Mouse (Mus musculus) embryonic facial prominence, embryonic 14.5 days (tissue): Measurements from ENCODE around the gene Phactr2. TPM values are rescaled to one million over a fixed set of nuclear protein-coding genes. Genes with fewer than 3 reads are reported as not detected.
"Not testable (repeated sequence)": the region's sequence is repeated elsewhere in the genome, so short reads cannot be mapped to it uniquely, and the experiment has no call there.

Experiments
- ATAC-seq: fragments of 200-750 bp; cut with Nextera tagmentation; 2 replicates; pipeline ENCODE4 v1.8.0; 2017; ENCODE audit warnings: low read depth, moderate number of reproducible peaks, moderate TSS enrichment
- DNase-seq: peaks from one replicate; pipeline ENCODE4 v3.0.0-alpha.2; 2015; ENCODE audit warnings: low spot score
- H3K27ac ChIP-seq: fragments of 300-500 bp; sonication (generic); replicated peaks from 2 replicates; pipeline ENCODE4 v1.5.1; 2014; ENCODE audit warnings: low read depth, mild to moderate bottlenecking, low read length, moderate library complexity
- H3K27me3 ChIP-seq: fragments of 300-500 bp; sonication (generic); replicated peaks from 2 replicates; pipeline ENCODE4 v1.6.1; 2014; ENCODE audit warnings: low read length; ENCODE audit not compliant: control insufficient read depth, insufficient read depth
- H3K36me3 ChIP-seq: fragments of 300-500 bp; sonication (generic); 2 replicates; pipeline ENCODE4 v1.6.1; 2014; ENCODE audit warnings: low read length, mixed read lengths; ENCODE audit not compliant: control insufficient read depth, insufficient read depth
- H3K4me1 ChIP-seq: fragments of 300-500 bp; sonication (generic); 2 replicates; pipeline ENCODE4 v1.6.1; 2014; ENCODE audit warnings: antibody characterized with exemption, low read length; ENCODE audit not compliant: control insufficient read depth, insufficient read depth
- H3K4me2 ChIP-seq: fragments of 300-500 bp; sonication (generic); 2 replicates; pipeline ENCODE4 v1.6.1; 2014; ENCODE audit warnings: low read depth, mild to moderate bottlenecking, low read length, moderate library complexity, mixed read lengths
- H3K4me3 ChIP-seq: fragments of 300-500 bp; sonication (generic); 2 replicates; pipeline ENCODE4 v1.5.1; 2014; ENCODE audit warnings: low read depth, mild to moderate bottlenecking, low read length
- H3K9ac ChIP-seq: fragments of 300-500 bp; sonication (generic); 2 replicates; pipeline ENCODE4 v1.6.1; 2014; ENCODE audit warnings: low read depth, mild to moderate bottlenecking, low read length, moderate library complexity, mixed read lengths
- H3K9me3 ChIP-seq: fragments of 300-500 bp; sonication (generic); 2 replicates; pipeline ENCODE4 v1.6.1; 2016; ENCODE audit warnings: low read length; ENCODE audit not compliant: control insufficient read depth
- WGBS: fragments of 180-500 bp; shearing (Covaris S2); extraction: QIAGEN DNeasy Blood & Tissue Kit; methylation state at CpG from one replicate; pipeline ENCODE4 v1.1.7; 2014; 5-methylcytosine and 5-hydroxymethylcytosine counted together
- polyA plus RNA-seq: library from polyadenylated mRNA; unstranded; fragments of >200 nt; fragmentation: Nextera tagmentation; extraction: Ambion mirVana; gene quantifications from 2 replicates; pipeline ENCODE4 v1.2.1, GENCODE M21; 2014

The Phactr2 gene
- polyA plus RNA-seq, 1 experiment from 2014 or later: 37.8 TPM

- peaks cover 4% of the 10 kb centered on the region for H3K4me1 ChIP-seq
- no peaks in the 10 kb centered on the region for H3K27me3 ChIP-seq
- no peaks in the 10 kb centered on the region for H3K36me3 ChIP-seq
- H3K9me3 ChIP-seq: no peaks in the 10 kb centered on the region
- H3K9ac ChIP-seq: no peak overlapping the region
- H3K4me2 ChIP-seq: no peak overlapping the region
- 53% methylated on average over 8 of the region's 8 CpGs for WGBS
- DNase-seq (peak; percentile 92), ATAC-seq (peak; percentile 63; the same call in 1 of the 2 replicates)
- H3K4me3 ChIP-seq: no peak overlapping the region
- H3K27ac ChIP-seq: peak overlapping the region; percentile 46; the same call in 1 of the 2 replicates
These were observed 277.2 kb downstream of the Phactr2 start for GRCm38 (mm10) chr10:13196872-13197507.

- not testable (repeated sequence) for DNase-seq, H3K9ac ChIP-seq, ATAC-seq, H3K27me3 ChIP-seq, H3K9me3 ChIP-seq, H3K4me1 ChIP-seq, H3K27ac ChIP-seq
- Histone ChIP-seq H3K4me3 (peak overlapping the region; percentile 88), H3K4me2 (peak overlapping the region; percentile 71), H3K36me3 (peaks cover 23% of the 10 kb centered on the region)
- 89% methylated on average over 7 of the region's 7 CpGs for WGBS
These were observed 280.7 kb downstream of the Phactr2 start for GRCm38 (mm10) chr10:13193496-13193895.

GRCm38 (mm10) chr10:13192731-13193351 lies 281.4 kb downstream of the Phactr2 start, which contains the start of gene Ltv1:
Gene Ltv1 (minus strand): TSS chr10:13193168.
- peak within 1 kb of the TSS; percentile 88 for H3K4me3 ChIP-seq
- peak within 1 kb of the TSS; percentile 71 for H3K4me2 ChIP-seq
- H3K27me3 ChIP-seq: no peaks in the 10 kb centered on the region
- DNase-seq (peak; percentile 98), ATAC-seq (peak; percentile 98)
- H3K36me3 ChIP-seq: peaks cover 25% of the 10 kb centered on the region
- H3K27ac ChIP-seq: peak within 1 kb of the TSS; percentile 90
- H3K9ac ChIP-seq: peak within 1 kb of the TSS; percentile 92
- 1% methylated on average over 37 of the region's 43 CpGs for WGBS
- H3K9me3 ChIP-seq: no peaks in the 10 kb centered on the region
- peaks cover 6% of the 10 kb centered on the region for H3K4me1 ChIP-seq

- no peak for ATAC-seq
- peaks cover 52% of the 10 kb centered on the region for H3K36me3 ChIP-seq
- no peaks in the 10 kb centered on the region for H3K9me3 ChIP-seq
- H3K9ac ChIP-seq: no peak overlapping the region
- no peak overlapping the region for H3K27ac ChIP-seq
- no peaks in the 10 kb centered on the region for H3K27me3 ChIP-seq
- H3K4me1 ChIP-seq: peaks cover 6% of the 10 kb centered on the region
- no peak overlapping the region for H3K4me2 ChIP-seq
- no peak for DNase-seq
- 84% methylated on average over 5 of the region's 5 CpGs for WGBS
- no peak overlapping the region for H3K4me3 ChIP-seq
These were observed 284.3 kb downstream of the Phactr2 start for GRCm38 (mm10) chr10:13189881-13190280.

GRCm38 (mm10) chr10:13186754-13187153 lies 287.5 kb downstream of the Phactr2 start:
- H3K36me3 ChIP-seq: peaks cover 73% of the 10 kb centered on the region
- H3K4me1 ChIP-seq: no peaks in the 10 kb centered on the region
- H3K4me2 ChIP-seq: no peak overlapping the region
- WGBS: 83% methylated on average over 3 of the region's 3 CpGs
- no peaks in the 10 kb centered on the region for H3K27me3 ChIP-seq
- H3K9ac ChIP-seq: no peak overlapping the region
- H3K27ac ChIP-seq: no peak overlapping the region
- DNase-seq (peak; percentile 49), ATAC-seq (no peak)
- no peak overlapping the region for H3K4me3 ChIP-seq
- no peaks in the 10 kb centered on the region for H3K9me3 ChIP-seq

- ATAC-seq (no peak), DNase-seq (no peak)
- no peak overlapping the region for H3K9ac ChIP-seq
- no peaks in the 10 kb centered on the region for H3K4me1 ChIP-seq
- no peak overlapping the region for H3K4me2 ChIP-seq
- 92% methylated on average over 4 of the region's 4 CpGs for WGBS
- no peaks in the 10 kb centered on the region for H3K9me3 ChIP-seq
- H3K4me3 ChIP-seq: no peak overlapping the region
- H3K27ac ChIP-seq: no peak overlapping the region
- peaks cover 75% of the 10 kb centered on the region for H3K36me3 ChIP-seq
- no peaks in the 10 kb centered on the region for H3K27me3 ChIP-seq
These were observed 289.9 kb downstream of the Phactr2 start for GRCm38 (mm10) chr10:13184170-13184766.

GRCm38 (mm10) chr10:13180211-13180610 lies 294.0 kb downstream of the Phactr2 start:
- Histone ChIP-seq H3K4me2 (no peak overlapping the region), H3K4me1 (no peaks in the 10 kb centered on the region), H3K27me3 (no peaks in the 10 kb centered on the region), H3K27ac (peak overlapping the region; percentile 28; the same call in 1 of the 2 replicates), H3K9me3 (no peaks in the 10 kb centered on the region), H3K36me3 (peaks cover 80% of the 10 kb centered on the region), H3K4me3 (no peak overlapping the region), H3K9ac (no peak overlapping the region)
- DNase-seq (peak; percentile 78), ATAC-seq (peak; percentile 57)
- 60% methylated on average over 7 of the region's 7 CpGs for WGBS

- Histone ChIP-seq H3K4me2 (no peak within 1 kb of the TSS), H3K27ac (peak within 1 kb of the TSS; percentile 61)
- WGBS: 53% methylated on average over 7 of the region's 7 CpGs
These were observed 296.1 kb downstream of the Phactr2 start, which contains the start of gene Zc2hc1b for GRCm38 (mm10) chr10:13177973-13178624. Gene Zc2hc1b (minus strand): TSS chr10:13178023.

More at GRCm38 (mm10) chr10:13177973-13178624, 296.1 kb downstream of the Phactr2 start, which contains the start of gene Zc2hc1b:
- ATAC-seq: peak; percentile 56; the same call in 1 of the 2 replicates
- H3K9me3 ChIP-seq: no peaks in the 10 kb centered on the region
- no peak within 1 kb of the TSS for H3K4me3 ChIP-seq
- no peak within 1 kb of the TSS for H3K9ac ChIP-seq
- no peaks in the 10 kb centered on the region for H3K27me3 ChIP-seq
- peak; percentile 84 for DNase-seq
- peaks cover 68% of the 10 kb centered on the region for H3K36me3 ChIP-seq
- no peaks in the 10 kb centered on the region for H3K4me1 ChIP-seq
